Mouse (Mus musculus) embryo, embryonic 10 days (tissue): ENCODE results near the gene Best3.
"Not testable (repeated sequence)": the region's sequence is repeated elsewhere in the genome, so short reads cannot be mapped to it uniquely, and the experiment has no call there.

Source experiments
- DNase-seq: peaks from one replicate; pipeline ENCODE4 v3.0.0-alpha.2; 2015; ENCODE audit warnings: low spot score

The Best3 gene

DNA sequence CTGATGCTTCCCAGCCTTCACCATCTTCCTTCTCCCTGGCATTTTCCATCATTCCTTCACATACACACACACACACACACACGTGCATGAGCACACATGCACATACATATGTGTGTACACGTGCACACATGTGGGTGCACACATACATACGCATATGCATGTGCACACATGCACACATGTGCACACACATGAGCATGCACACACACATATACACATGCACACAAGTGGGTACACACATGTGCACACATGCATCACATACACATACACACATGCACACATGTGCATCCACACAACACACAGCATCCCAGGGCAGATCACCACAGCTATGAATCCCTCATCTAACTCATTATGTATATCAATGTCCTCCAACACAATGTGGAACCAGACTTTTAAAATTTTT is 45.0 kb downstream of the Best3 start:
- no peak for DNase-seq

DNA sequence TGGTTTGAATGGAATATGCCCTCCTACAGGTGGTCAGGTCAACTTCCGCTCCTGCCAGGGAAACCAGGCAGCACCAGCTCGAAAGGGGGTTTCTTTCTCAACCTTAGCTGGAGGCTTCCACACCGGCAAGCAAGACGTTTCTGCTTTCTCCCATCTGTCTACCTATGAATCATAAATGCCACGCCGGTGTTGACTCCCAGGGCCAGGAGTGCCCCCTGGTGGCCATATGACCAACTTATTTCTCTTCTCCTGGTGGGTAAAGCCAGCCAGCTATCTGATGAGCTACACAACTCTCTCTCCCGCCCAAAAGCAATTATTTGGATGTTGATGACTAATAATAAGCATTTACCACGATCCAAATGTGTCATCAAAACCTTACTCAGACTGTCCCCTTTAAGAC is 47.7 kb downstream of the Best3 start:
- peak; percentile 85 for DNase-seq

DNA sequence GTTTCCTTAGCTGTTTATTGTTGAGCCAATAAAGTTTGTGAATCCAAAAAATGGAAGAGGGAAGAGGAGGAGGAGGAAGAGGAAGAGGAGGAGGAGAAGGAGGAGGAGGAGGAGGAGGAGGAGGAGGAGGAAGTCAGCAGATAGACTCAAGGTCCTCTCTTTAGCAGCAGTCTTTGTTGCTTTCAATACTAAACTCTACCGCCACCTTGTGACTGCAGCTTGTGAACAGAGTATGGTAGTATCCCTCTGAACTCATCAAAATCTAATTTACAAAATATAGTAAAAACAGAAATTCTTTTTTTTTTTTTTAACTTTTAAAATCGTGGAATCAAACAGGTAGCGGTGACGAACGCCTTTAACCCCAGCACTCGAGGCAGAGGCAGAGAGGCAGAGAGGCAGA is 54.2 kb downstream of the Best3 start:
- peak; percentile 52 for DNase-seq

DNA sequence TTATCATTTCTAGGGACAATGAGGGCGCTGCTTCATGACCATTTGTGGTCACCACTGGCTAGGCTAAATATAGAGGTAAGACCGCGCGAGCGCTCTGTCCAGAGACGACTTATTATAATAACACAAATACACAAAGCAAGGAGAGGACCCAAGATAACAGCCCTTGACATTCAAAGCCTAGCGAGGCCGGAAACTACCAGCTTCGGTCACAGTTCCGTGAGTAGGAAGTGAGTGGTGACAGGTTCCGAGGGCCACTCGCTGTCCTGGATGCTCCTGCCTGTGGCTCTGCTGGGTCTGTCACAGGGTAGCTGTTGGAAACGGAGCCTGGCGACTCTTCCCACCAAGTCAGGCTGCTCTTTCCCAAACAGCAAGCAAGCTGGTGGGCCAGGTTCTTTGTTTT is 56.2 kb downstream of the Best3 start:
- DNase-seq: no peak

DNA sequence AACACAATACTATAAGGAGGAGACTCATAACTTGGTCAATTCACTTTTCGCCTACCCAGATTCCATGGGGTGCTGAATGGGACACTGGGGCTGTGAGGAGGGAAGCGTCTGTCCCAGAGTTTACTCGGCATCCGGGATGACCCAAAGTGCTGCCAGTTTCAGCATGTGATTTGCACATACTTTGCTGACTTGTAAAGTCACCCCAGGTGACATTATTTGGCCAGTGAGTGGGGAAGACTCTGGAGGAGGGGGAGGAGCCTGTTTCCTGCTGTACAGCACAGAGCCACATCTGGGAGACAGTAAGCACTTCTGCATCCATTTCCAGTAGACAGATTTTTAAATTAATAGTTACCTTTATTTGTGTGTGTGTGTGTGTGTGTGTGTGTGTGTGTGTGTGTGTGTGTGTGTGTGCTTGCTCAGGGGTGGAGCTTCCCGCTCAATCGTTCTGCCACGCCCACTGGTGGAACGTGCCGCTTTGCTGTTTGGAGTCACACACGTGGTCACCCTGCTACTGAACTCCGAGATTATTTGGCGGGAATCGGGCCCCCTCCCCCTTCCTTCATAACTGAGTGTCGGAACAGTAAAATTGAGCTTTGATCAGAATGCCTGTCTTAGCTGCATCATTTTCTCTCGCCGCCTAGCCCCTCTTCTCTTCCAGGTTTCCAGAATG is 57.5 kb downstream of the Best3 start:
- DNase-seq: not testable (repeated sequence)

DNA sequence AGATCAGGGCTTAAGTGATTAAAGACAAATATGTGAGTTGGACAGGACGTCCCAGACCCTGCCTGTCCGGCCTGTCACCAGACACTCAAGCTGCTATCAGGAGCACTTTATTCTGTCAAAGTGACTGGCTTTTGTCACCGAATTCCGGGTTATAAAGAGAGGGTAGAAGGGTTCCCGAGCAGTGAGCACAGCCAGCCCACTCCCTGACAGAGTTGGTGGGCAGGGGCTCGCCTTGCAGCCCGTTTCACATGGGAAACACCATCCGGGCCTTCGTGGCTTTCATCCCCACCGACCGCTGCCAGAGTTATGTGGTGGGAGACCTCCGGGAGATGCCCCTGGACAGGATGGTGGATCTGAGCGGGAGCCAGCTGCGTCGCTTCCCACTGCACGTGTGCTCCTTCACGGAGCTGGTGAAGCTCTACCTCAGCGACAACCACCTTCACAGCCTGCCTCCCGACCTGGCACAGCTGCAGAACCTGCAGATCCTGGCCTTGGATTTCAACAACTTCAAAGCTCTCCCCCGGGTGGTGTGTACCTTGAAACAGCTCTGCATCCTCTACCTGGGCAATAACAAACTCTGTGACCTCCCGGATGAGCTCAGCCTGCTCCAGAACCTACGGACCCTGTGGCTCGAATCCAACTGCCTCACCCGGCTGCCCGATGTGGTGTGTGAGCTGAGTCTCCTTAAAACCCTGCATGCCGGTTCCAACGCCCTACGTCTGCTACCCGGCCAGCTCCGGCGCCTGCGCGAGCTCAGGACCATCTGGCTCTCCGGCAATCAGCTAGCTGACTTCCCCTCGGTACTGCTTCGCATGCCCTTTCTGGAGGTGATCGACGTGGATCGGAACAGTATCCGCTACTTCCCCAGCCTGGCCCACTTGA is 59.3 kb downstream of the Best3 start, which contains the start of gene Lrrc10:
Gene Lrrc10 (plus strand): TSS at position 167 of the 882 bp plus-strand sequence.
- peak; percentile 41 for DNase-seq

DNA sequence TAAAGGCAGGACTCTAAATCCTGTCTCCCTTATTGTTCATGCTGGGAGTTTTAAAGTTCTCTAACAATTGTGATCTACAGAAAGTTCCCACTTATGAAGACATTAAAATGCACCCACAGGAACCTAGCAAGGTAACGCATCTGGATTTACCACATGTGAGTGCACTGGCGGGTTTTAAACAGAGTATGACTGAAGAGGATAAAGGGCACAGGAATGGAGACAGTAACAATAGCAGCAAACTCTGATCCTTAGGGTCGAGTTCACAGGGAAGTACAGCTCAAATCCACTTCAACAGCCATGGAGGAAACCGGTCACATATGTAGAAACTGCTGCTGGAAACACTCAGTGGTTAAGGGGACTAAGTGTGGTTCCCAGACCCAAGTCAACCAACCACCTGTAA is 63.1 kb downstream of the Best3 start:
- DNase-seq: no peak

DNA sequence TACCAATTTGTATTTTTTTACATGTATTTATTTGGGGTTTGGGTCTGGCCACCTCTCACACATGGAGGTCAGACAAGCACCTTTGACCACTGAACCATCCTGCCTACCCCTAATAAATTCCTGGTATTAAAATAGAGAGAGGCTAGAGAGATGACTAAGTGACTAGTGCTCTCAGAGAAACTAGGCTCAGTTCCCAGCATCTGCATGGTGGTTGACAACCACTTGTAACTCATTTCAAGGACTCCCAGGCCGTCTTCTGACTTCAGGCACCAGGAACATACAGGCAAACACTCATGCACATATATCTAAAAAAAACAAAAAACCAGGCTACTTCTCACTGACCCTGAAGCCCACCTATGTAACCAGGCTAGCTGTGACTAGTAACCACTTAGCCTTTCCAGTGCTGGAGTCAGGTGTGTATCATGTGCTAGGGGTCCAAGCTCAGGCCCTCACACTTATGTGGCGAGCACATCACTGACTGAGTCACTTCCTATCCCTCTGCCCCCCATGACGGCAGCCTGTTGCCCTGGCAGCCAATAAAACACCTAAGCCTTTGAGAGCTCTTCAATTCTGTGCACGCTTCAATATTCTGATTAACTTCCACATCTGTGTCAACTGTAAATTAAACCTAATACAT is 64.0 kb downstream of the Best3 start:
- DNase-seq: no peak

DNA sequence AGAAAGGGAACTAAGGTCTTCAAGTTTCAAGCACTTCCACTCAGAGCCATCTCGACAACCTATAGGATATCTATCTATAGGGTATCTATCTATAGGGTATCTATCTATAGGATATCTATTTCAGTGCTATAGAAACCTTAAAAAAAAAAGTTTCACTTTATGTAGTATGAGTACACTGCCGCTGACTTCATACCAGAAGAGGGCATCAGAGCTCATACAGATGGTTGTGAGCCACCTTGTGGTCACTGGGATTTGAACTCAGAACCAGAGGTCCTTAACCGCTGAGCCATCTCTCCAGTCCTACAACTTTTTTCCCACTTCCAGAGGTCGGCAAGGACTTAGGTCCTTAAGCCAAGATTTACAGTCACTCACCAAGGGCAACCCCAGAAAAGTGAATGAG is 69.6 kb downstream of the Best3 start:
- no peak for DNase-seq

DNA sequence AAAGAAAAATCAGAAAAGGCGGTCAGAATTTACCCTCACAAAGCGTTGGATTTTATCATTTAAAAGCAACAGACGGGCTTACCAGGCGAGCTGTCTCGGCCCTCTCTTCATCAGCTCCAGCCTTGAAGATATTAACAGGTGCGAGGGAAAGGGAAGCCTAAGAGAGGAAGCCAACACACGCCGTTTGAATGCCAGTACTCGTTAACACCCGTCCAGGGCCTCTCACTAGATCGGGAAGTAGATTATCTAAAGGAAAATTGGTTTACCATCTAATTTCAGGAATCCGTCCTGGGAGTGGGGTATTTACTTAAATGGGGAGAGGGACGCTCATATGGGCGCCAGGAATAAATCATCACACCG is 76.8 kb downstream of the Best3 start:
- no peak for DNase-seq

DNA sequence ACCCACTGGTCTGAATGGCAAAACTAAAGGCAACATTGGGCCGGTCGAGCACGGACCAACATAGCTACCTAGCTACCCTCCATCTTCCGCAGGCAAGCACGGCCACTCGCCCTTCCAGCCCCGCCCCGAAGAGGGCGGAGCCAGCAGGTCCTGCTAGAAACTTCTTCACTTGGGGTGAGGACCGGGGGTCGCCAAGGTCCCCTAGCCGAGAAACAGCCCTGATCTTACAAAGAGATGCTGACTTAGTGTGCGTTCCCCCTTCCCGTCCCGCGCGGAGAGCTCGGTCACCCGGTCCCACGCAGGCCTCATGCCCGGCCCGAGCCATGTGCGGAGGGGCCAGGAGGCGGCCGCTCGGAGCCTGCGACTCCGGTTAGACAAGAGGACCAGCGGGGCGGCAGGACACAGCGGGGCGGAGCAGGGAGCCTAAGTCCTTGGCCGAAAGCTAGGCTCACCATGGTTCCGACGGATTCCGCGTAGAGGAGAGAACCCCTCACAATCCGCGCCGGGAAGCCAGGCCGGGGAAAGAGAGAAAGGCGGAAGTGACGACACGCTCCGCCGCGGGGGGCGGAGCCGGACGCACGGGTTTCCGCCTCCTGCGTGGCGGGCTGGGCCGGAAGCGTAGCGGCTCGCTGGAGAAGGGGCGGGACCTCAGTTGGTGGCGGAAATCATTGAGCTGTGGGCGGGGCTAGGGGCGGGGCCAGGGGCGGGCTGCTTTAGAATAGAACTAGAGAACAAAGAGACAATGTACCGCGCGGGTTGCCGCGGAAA is 77.3 kb downstream of the Best3 start, which contains the start of gene Cct2:
Gene Cct2 (minus strand): TSS at position 561 of the 768 bp plus-strand sequence.
- DNase-seq: peak; percentile 95

DNA sequence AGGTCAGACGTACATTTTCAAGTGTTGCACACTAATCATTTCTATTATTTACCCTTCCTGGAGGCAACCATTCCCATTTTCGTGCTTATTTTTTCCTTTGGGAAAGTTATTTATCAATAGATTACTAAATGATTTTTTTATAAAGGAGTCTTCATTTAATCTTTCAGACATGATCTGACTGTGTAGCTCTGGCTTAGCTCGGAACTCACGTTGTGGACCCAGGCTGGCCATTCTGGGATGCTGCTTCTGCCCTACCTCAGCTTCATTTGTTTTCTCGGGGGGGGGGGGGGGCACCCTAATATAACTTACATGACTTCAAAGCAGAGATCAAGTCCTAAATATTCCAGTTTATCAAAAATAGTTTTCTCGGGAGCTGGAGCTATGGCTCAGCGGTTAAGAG is 78.0 kb downstream of the Best3 start:
- no peak for DNase-seq

DNA sequence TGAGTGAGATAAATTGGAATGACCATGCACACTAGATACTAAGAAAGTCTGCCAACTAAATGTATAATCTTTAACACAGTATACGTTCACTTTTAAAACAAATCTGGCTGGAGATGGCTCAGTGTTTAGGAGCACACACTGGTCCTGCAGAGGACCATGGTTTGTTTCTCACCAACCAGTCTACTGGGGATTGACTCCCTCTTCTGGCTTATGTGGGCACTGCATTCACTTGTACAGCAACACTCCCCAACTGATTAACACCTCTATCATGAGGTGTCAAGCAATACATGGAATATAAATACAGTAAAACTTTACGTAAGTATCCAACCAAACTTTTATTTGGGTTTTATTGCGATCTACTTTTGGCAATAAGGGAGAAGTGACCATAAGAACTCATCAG is 83.0 kb downstream of the Best3 start:
- no peak for DNase-seq

DNA sequence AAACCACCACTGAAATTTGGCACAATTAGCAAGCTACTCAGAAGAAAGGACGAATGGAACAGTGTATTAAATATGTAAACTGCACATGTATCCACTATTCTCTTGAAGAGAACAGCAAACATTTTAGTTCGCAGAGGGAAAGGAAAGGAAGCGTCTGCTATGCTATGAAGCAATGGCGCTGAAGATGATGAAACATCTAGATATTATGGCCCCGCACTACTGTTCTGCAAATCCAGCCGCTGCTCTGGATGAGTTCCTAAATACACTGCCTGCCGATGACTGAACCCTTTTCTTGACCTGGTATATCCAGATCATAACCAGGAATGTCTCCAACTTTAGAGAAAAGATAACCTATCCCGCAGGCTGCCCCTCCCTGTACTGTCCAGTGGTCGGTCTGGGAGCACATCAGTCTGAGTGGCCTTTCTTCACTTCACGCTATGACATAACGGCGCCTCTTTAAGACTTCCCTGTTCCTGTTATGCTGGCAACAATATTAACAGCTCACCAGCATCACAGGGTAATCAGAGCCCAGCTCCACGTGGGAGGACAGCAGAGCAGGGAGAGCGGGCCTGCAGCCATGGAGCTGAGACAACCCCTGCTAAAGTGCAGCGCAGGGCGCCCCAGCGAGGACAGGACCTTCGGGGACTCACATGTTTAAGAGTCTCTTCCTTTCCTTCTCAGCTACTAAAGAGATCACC is 86.2 kb downstream of the Best3 start:
- DNase-seq: no peak

DNA sequence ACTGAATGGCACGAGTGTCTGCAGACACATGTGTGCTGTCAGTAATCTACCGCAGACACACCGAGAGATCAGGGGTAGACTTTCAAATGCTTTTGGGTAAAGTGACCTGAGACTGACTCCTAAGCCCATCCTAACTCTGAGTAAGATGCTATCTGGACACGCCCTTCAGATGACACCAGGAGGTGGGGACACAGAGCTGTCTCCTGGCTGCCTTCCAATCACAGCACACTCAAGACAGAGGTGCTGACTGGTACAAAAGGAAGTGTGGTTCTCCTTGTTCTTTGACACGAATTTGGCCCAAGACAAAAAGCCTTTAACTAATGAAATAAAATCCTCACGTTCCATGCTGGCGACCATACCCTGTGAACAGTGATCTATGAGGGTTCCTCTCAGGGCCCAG is 87.1 kb downstream of the Best3 start:
- no peak for DNase-seq
